Mouse (Mus musculus) liver, embryonic 13.5 days (tissue): ENCODE data around the gene Olfr378. TPM values are rescaled to one million over a fixed set of nuclear protein-coding genes. Genes with fewer than 3 reads are reported as not detected.

ENCODE experiments used
- ATAC-seq: fragments of 200-750 bp; cut with Nextera tagmentation; 2 replicates; pipeline ENCODE4 v1.8.0; 2017; ENCODE audit warnings: low read depth, mild to moderate bottlenecking, moderate number of reproducible peaks, moderate library complexity
- DNase-seq: peaks from one replicate; pipeline ENCODE4 v3.0.0; 2022
- H3K27ac ChIP-seq: fragments of 300-500 bp; sonication (generic); 2 replicates; pipeline ENCODE4 v1.5.1; 2015; ENCODE audit warnings: moderate library complexity, mild to moderate bottlenecking, inconsistent platforms
- H3K27me3 ChIP-seq: fragments of 300-500 bp; sonication (generic); 2 replicates; pipeline ENCODE4 v1.6.1; 2015; ENCODE audit warnings: mild to moderate bottlenecking, inconsistent platforms
- H3K36me3 ChIP-seq: fragments of 300-500 bp; sonication (generic); 2 replicates; pipeline ENCODE4 v1.6.1; 2015; ENCODE audit warnings: mild to moderate bottlenecking, inconsistent platforms
- H3K4me1 ChIP-seq: fragments of 300-500 bp; sonication (generic); replicated peaks from 2 replicates; pipeline ENCODE4 v1.6.1; 2015; ENCODE audit warnings: inconsistent platforms
- H3K4me2 ChIP-seq: fragments of 300-500 bp; sonication (generic); 2 replicates; pipeline ENCODE4 v1.6.1; 2015; ENCODE audit warnings: inconsistent platforms, mild to moderate bottlenecking, moderate library complexity
- H3K4me3 ChIP-seq: fragments of 300-500 bp; sonication (generic); replicated peaks from 2 replicates; pipeline ENCODE4 v1.5.1; 2015; ENCODE audit warnings: mild to moderate bottlenecking, inconsistent platforms
- H3K9ac ChIP-seq: fragments of 300-500 bp; sonication (generic); 2 replicates; pipeline ENCODE4 v1.6.1; 2015; ENCODE audit warnings: mild to moderate bottlenecking, inconsistent platforms
- H3K9me3 ChIP-seq: fragments of 300-500 bp; sonication (generic); replicated peaks from 2 replicates; pipeline ENCODE4 v1.6.1; 2016; ENCODE audit warnings: inconsistent platforms
- WGBS: fragments of 180-500 bp; shearing (Covaris S2); methylation state at CpG from one replicate; pipeline ENCODE4 v1.1.7; 2015; ENCODE audit not compliant: insufficient replicate concordance; 5-methylcytosine and 5-hydroxymethylcytosine counted together
- polyA plus RNA-seq: library from polyadenylated mRNA; unstranded; fragments of >200 nt; fragmentation: Nextera tagmentation; extraction: Ambion mirVana; gene quantifications from 2 replicates; pipeline ENCODE4 v1.2.1, GENCODE M21; 2015

Gene Olfr378
- polyA plus RNA-seq: not detected in 2 replicates

- H3K36me3 ChIP-seq: no peaks in the 10 kb centered on the region
- ATAC-seq (no peak), DNase-seq (no peak)
- H3K27ac ChIP-seq: no peak within 1 kb of the TSS
- no peaks in the 10 kb centered on the region for H3K9me3 ChIP-seq
- H3K4me3 ChIP-seq: no peak within 1 kb of the TSS
- no peaks in the 10 kb centered on the region for H3K27me3 ChIP-seq
- H3K4me2 ChIP-seq: no peak within 1 kb of the TSS
- no peak within 1 kb of the TSS for H3K9ac ChIP-seq
- 68% methylated on average over 1 of the region's 1 CpGs for WGBS
- H3K4me1 ChIP-seq: no peaks in the 10 kb centered on the region
Observed at GRCm38 (mm10) chr11:73428377-73428776, at the start of gene Olfr378. Olfr378 (minus strand) TSS chr11:73428477.

- H3K4me1 ChIP-seq: no peaks in the 10 kb centered on the region
- no peaks in the 10 kb centered on the region for H3K36me3 ChIP-seq
- 69% methylated on average over 1 of the region's 1 CpGs for WGBS
- no peak within 1 kb of the TSS for H3K4me2 ChIP-seq
- H3K9me3 ChIP-seq: no peaks in the 10 kb centered on the region
- no peak within 1 kb of the TSS for H3K27ac ChIP-seq
- DNase-seq (no peak), ATAC-seq (no peak)
- H3K27me3 ChIP-seq: no peaks in the 10 kb centered on the region
- no peak within 1 kb of the TSS for H3K9ac ChIP-seq
- H3K4me3 ChIP-seq: no peak within 1 kb of the TSS
Observed at GRCm38 (mm10) chr11:73457408-73457807, 29.1 kb upstream of the Olfr378 start, which contains the start of gene Olfr380. Olfr380 (minus strand) TSS chr11:73457508.

- Histone ChIP-seq H3K9ac (no peak within 1 kb of the TSS), H3K4me1 (no peaks in the 10 kb centered on the region), H3K27ac (no peak within 1 kb of the TSS), H3K4me2 (no peak within 1 kb of the TSS), H3K27me3 (no peaks in the 10 kb centered on the region), H3K9me3 (no peaks in the 10 kb centered on the region), H3K4me3 (no peak within 1 kb of the TSS), H3K36me3 (no peaks in the 10 kb centered on the region)
- no peak for ATAC-seq
- DNase-seq: no peak
Observed at GRCm38 (mm10) chr11:73399514-73399913, 28.8 kb downstream of the Olfr378 start, which contains the start of gene Olfr1. Olfr1 (minus strand) TSS chr11:73399614.

- no peak overlapping the region for H3K9ac ChIP-seq
- DNase-seq: no peak
- H3K9me3 ChIP-seq: no peaks in the 10 kb centered on the region
- 56% methylated on average over 4 of the region's 4 CpGs for WGBS
- no peaks in the 10 kb centered on the region for H3K36me3 ChIP-seq
- H3K4me2 ChIP-seq: no peak overlapping the region
- no peaks in the 10 kb centered on the region for H3K27me3 ChIP-seq
- no peaks in the 10 kb centered on the region for H3K4me1 ChIP-seq
- no peak for ATAC-seq
- H3K27ac ChIP-seq: no peak overlapping the region
- no peak overlapping the region for H3K4me3 ChIP-seq
Observed at GRCm38 (mm10) chr11:73395374-73395773, 32.9 kb downstream of the Olfr378 start.

Other genes starting within 250 kb of the Olfr378 start
- gene Ctns, start 229.4 kb downstream of the Olfr378 start, polyA plus RNA-seq: 6.2 and 7.6 TPM in 2 replicates
- 2.2 TPM in 2 replicates for gene Shpk, start 229.0 kb downstream of the Olfr378 start, polyA plus RNA-seq
- not detected in 2 replicates for gene Trpv1, start 194.2 kb downstream of the Olfr378 start, polyA plus RNA-seq
- 0.01 TPM in 1 of 2 replicates, not detected in the other for gene Trpv3, start 161.1 kb downstream of the Olfr378 start, polyA plus RNA-seq
- 2.0 and 2.1 TPM in 2 replicates for gene Aspa, start 98.9 kb downstream of the Olfr378 start, polyA plus RNA-seq
- gene Gm49340, start 98.7 kb downstream of the Olfr378 start, polyA plus RNA-seq: not detected in 2 replicates
- 1.2 and 2.7 TPM in 2 replicates for gene Spata22, start 98.7 kb downstream of the Olfr378 start, polyA plus RNA-seq
- gene Olfr20, start 77.7 kb downstream of the Olfr378 start, polyA plus RNA-seq: not detected in 2 replicates
- gene Olfr376, start 57.2 kb downstream of the Olfr378 start, polyA plus RNA-seq: not detected in 2 replicates
- gene Olfr1, start 28.9 kb downstream of the Olfr378 start, polyA plus RNA-seq: not detected in 2 replicates
- gene Olfr380, start 29.0 kb upstream of the Olfr378 start, polyA plus RNA-seq: not detected in 2 replicates
- gene Olfr381, start 63.1 kb upstream of the Olfr378 start, polyA plus RNA-seq: not detected in 2 replicates
- gene Olfr382, start 88.7 kb upstream of the Olfr378 start, polyA plus RNA-seq: not detected in 2 replicates
- gene Olfr385, start 164.5 kb upstream of the Olfr378 start, polyA plus RNA-seq: not detected in 2 replicates
- not detected in 2 replicates for gene Olfr384, start 170.1 kb upstream of the Olfr378 start, polyA plus RNA-seq